Mouse (Mus musculus) liver, postnatal 0 days (tissue): ENCODE measurements at regions not wholly inside any gene's neighbourhood (a gene's known extent, or its start where the extent isn't known, plus 50 kb on each side); places are given as distances from the start of the nearest gene placed in this dataset.

Experiments
- ATAC-seq: fragments of 200-750 bp; cut with Nextera tagmentation; 2 replicates; pipeline ENCODE4 v1.8.0; 2017; ENCODE audit warnings: mild to moderate bottlenecking, moderate library complexity
- DNase-seq: peaks from one replicate; pipeline ENCODE4 v3.0.0-alpha.2; 2016
- H3K27ac ChIP-seq: fragments of 300-500 bp; sonication (generic); 2 replicates; pipeline ENCODE4 v1.5.1; 2014; ENCODE audit warnings: antibody characterized with exemption, moderate library complexity, mild to moderate bottlenecking, low read depth
- H3K27me3 ChIP-seq: fragments of 300-500 bp; sonication (generic); 2 replicates; pipeline ENCODE4 v1.6.1; 2014; ENCODE audit warnings: low read length, control low read depth, mixed read lengths; ENCODE audit not compliant: insufficient read depth
- H3K36me3 ChIP-seq: fragments of 300-500 bp; sonication (generic); replicated peaks from 2 replicates; pipeline ENCODE4 v1.6.1; 2014; ENCODE audit warnings: mild to moderate bottlenecking, control low read depth, low read length, moderate library complexity, mixed read lengths; ENCODE audit not compliant: insufficient read depth
- H3K4me1 ChIP-seq: fragments of 300-500 bp; sonication (generic); 2 replicates; pipeline ENCODE4 v1.6.1; 2014; ENCODE audit warnings: antibody characterized with exemption, mild to moderate bottlenecking, control low read depth; ENCODE audit not compliant: insufficient read depth
- H3K4me2 ChIP-seq: fragments of 300-500 bp; sonication (generic); 2 replicates; pipeline ENCODE4 v1.6.1; 2014; ENCODE audit warnings: low read depth, mild to moderate bottlenecking, low read length, moderate library complexity, mixed read lengths
- H3K4me3 ChIP-seq: fragments of 300-500 bp; sonication (generic); 2 replicates; pipeline ENCODE4 v1.5.1; 2014; ENCODE audit warnings: low read depth, low read length
- H3K9ac ChIP-seq: fragments of 300-500 bp; sonication (generic); replicated peaks from 2 replicates; pipeline ENCODE4 v1.6.1; 2014; ENCODE audit warnings: mild to moderate bottlenecking, moderate library complexity
- H3K9me3 ChIP-seq: fragments of 300-500 bp; sonication (generic); 2 replicates; pipeline ENCODE4 v1.6.1; 2016; ENCODE audit warnings: mild to moderate bottlenecking, control low read depth, low read length, mixed read lengths
- CTCF ChIP-seq: sonication (generic); IDR thresholded peaks from 2 replicates; pipeline ENCODE4 v1.5.1; 2016; ENCODE audit warnings: antibody characterized with exemption, low read depth
- EP300 ChIP-seq: IDR thresholded peaks from 2 replicates; pipeline ENCODE4 v1.6.1; 2016; ENCODE audit warnings: antibody characterized with exemption, low read depth, mild to moderate bottlenecking
- WGBS: fragments of 180-500 bp; shearing (Covaris S2); extraction: QIAGEN DNeasy Blood & Tissue Kit; methylation state at CpG from one replicate; pipeline ENCODE4 v1.1.7; 2014; ENCODE audit not compliant: insufficient replicate concordance; 5-methylcytosine and 5-hydroxymethylcytosine counted together

DNA sequence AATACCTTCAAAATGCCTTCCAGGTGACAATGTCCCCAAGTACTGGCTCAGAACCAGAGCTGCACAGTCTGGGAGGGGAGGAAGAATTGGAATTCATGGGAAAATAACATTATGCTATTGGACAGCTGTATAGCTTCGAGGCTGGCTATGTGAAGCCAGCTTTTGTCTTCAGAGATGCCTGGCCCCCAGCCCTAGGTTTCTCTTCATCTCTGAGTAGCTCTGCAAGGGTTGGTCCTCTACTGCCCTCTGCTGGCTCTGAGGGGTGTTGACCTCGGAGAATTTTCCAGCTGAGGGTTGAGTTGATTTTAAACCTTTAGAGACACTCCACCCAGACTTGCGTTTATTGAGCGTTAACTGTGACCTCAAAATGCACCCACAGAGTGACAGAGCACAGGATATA lies 63.3 kb upstream of the Bace2 start:
- H3K4me1 ChIP-seq: no peaks in the 10 kb centered on the region
- no peaks in the 10 kb centered on the region for H3K27me3 ChIP-seq
- H3K4me3 ChIP-seq: no peak overlapping the region
- WGBS: 2% methylated on average over 4 of the region's 4 CpGs
- DNase-seq (peak; percentile 66), ATAC-seq (no peak)
- H3K9me3 ChIP-seq: no peaks in the 10 kb centered on the region
- H3K9ac ChIP-seq: no peak overlapping the region
- 0 out of 2 replicates have a peak overlapping the region, but pooled peaks have one; percentile 9 for H3K4me2 ChIP-seq
- no peaks in the 10 kb centered on the region for H3K36me3 ChIP-seq
- TF ChIP-seq CTCF: peak; percentile 84
- TF ChIP-seq EP300: no peak
- H3K27ac ChIP-seq: no peak overlapping the region

DNA sequence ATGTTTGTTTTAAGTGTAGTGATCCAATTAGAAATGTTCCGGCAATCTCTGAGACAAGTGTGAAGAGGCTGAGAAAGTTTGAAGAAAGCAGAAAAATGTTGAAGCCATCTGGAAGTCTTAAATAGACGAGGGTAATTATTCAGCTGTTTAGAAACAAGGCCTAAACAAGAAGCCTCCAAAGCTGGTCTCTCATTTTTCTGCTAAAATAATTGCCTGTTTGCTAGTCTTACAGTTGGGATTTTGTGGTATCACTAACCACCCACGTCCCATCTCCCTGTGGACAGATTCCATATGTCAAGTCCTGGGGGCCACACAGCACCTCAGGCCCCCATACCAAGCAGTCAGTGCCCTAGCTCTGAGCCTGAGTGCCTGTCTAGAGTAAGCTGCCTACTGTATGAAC lies 59.4 kb upstream of the Bace2 start:
- Histone ChIP-seq H3K4me3 (no peak overlapping the region), H3K27me3 (no peaks in the 10 kb centered on the region), H3K9me3 (no peaks in the 10 kb centered on the region), H3K36me3 (no peaks in the 10 kb centered on the region), H3K27ac (no peak overlapping the region), H3K9ac (no peak overlapping the region), H3K4me2 (no peak overlapping the region), H3K4me1 (no peaks in the 10 kb centered on the region)
- ATAC-seq (no peak), DNase-seq (no peak)
- WGBS: 73% methylated on average over 3 of the region's 3 CpGs
- TF ChIP-seq CTCF (no peak), EP300 (no peak)

DNA sequence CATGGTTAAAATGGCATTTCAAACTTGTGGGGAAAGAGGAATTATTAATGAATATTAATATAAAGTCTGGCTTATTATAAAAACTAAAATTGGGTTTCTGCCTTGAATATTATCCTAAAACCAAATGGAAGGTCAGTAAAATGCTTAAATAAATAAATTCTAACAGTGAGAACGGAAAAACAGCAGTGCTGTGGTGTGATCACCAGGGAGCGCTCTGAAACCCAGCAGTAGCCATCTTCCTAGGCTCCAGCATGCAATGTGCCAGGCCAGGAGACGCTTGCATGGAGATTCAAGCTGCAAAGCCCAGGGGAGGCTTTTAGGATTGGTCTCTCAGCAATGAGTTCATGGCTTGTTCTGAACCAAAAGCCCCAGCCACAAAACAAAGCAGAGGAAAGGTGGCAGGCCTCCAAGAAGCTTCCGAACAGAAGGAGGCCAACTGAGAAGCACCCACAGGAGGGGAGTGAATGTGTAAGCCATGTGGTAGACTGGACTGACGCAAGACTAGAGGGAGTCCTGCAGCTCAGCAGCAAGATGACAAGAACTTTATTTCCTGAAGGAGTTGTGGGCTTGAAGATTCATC lies 52.3 kb upstream of the Bace2 start:
- H3K9me3 ChIP-seq: no peaks in the 10 kb centered on the region
- H3K4me2 ChIP-seq: no peak overlapping the region
- ATAC-seq (no peak), DNase-seq (no peak)
- H3K4me1 ChIP-seq: no peaks in the 10 kb centered on the region
- WGBS: 64% methylated on average over 5 of the region's 5 CpGs
- no peak overlapping the region for H3K4me3 ChIP-seq
- H3K36me3 ChIP-seq: no peaks in the 10 kb centered on the region
- TF ChIP-seq EP300 (no peak), CTCF (no peak)
- H3K27ac ChIP-seq: no peak overlapping the region
- no peak overlapping the region for H3K9ac ChIP-seq
- no peaks in the 10 kb centered on the region for H3K27me3 ChIP-seq
